Mouse (Mus musculus): ENCODE results near the gene Vps35. TPM values are rescaled to one million over a fixed set of nuclear protein-coding genes. Genes with fewer than 3 reads are reported as not detected.

The Vps35 gene
- 100 to 1,000 TPM; 145 to 148 TPM for total RNA-seq (2021)
- long read RNA-seq, transcript Vps35-201 (17 exons, 3,474 nt): major isoform, 155 of 195 reads
- long read RNA-seq, partial matches to known transcripts: 24 of 195 reads
- long read RNA-seq, other reads (novel, unspliced or antisense): 16 of 195 reads

DNA sequence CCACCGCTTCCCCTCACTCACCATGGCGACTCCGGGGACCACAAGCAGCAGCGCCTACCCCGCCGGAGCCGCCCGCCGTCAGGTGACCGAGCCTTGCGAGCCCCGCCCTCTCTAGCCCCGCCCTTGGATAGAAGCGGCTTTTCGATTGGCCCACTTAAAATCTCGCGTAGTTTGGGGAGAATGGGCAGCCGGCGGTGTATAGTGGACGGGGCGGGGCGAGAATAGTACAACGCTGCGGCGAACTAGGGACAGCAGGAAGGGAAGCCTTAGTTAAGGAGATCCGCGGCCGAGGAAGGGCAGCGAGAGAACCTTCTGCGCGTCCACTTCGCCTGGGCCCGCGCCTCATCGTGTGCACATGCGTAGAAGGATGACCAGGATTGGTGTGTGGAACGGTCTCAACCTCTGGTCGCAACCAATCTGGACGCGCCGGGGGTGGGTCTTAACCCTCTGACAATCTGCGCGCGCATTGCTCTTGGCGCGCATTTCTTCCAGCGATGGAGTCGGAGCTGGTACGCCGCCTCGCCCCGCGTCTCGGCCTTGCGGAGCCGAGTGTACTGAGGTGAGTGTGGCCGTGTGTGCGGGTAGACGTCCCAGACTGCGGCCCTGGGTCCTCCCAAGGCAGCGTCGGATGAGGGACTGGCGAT, at the start of gene Vps35, which contains the start of gene Orc6:
Gene Vps35, minus strand, starts transcription at position 369 of the 644 bp plus-strand sequence.
Gene Orc6, plus strand, starts transcription at position 199 of the 644 bp plus-strand sequence.
- peak; percentile 96 to 97 for DNase-seq (ENCODE audit: low spot score in 2 of 2)

GRCm38 (mm10) chr8:85339871-85340573, 40.4 kb upstream of the Vps35 start:
- no peak for DNase-seq (ENCODE audit: low spot score in 2 of 2)

DNA sequence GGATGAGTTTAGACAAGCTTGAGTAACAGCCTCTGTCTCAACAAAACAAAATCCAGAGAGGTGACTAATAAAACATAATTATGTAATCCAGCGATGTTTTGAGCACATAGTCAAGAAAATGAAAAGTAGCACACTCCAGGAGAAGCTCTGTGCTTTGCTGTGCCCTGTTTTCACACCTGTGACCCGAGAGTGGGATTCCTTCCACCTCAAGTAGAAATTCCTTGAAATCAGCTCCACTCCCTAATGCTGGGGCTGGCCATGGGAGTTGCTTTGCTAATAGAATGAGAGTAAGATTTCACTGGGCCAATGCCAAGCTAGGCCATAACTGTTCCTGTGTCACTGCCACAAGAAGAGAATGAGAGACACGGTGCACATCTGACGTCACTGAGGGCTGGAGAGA, 38.1 kb upstream of the Vps35 start:
- DNase-seq (ENCODE audit: low spot score in 2 of 2): no peak

- no peak for DNase-seq (ENCODE audit: low spot score in 2 of 2)
Observed at GRCm38 (mm10) chr8:85336211-85336933, 36.8 kb upstream of the Vps35 start.

GRCm38 (mm10) chr8:85335105-85335504, 35.5 kb upstream of the Vps35 start:
- no peak for DNase-seq (ENCODE audit: low spot score in 2 of 2)

- no peak for DNase-seq (ENCODE audit: low spot score in 2 of 2)
Observed at GRCm38 (mm10) chr8:85329506-85329905, 29.9 kb upstream of the Vps35 start.

GRCm38 (mm10) chr8:85327036-85327435, 27.4 kb upstream of the Vps35 start:
- no peak for DNase-seq (ENCODE audit: low spot score in 2 of 2)

GRCm38 (mm10) chr8:85323084-85323483, 23.5 kb upstream of the Vps35 start:
- DNase-seq (ENCODE audit: low spot score in 2 of 2): no peak

GRCm38 (mm10) chr8:85321981-85322380, 22.4 kb upstream of the Vps35 start:
- no peak for DNase-seq (ENCODE audit: low spot score in 2 of 2)

- no peak for DNase-seq (ENCODE audit: low spot score in 2 of 2)
Observed at GRCm38 (mm10) chr8:85318534-85318933, 18.9 kb upstream of the Vps35 start.

DNA sequence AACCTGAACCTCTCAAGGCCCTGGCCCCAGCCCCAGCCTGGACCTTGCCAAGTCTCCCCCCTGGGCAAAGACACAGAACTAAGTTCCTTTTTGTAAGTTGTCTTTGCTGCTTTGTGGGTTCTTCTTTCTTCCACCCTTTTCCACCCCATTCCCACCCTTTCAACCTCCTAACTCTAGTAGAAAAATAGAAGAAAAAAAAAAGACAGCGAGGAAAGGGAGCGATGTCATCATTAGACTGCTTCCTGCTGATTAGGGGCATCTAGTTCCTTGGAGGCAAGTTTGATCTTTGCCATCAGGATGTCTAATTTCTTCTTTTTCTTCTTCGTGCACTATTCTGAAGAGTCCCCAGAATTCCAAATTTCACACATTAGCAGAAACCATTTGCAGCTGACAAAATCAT, 13.4 kb upstream of the Vps35 start:
- DNase-seq (ENCODE audit: low spot score in 2 of 2): no peak

- no peak for DNase-seq (ENCODE audit: low spot score in 2 of 2)
Observed at GRCm38 (mm10) chr8:85311743-85312142, 12.1 kb upstream of the Vps35 start.

DNA sequence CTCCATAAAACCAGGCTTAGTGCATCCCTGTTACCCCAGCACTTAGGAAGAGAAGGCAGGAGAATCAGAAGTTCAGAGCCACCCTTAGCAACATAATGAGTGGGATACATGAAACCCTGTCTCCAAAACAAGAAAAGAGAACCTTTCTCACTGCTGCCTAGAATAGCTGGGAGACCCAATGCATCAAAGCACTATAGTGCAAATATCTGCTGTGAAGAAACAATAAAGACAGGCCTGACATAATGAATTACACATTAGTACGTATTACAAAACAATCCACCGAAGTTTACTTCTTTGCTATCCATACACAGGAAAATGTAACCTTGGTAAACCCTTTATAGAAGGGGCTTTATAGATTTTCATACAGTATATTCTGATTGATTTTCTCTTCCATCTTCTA, 9.0 kb upstream of the Vps35 start:
- no peak for DNase-seq (ENCODE audit: low spot score in 2 of 2)

- no peak for DNase-seq (ENCODE audit: low spot score in 2 of 2)
Observed at GRCm38 (mm10) chr8:85303531-85303930, 3.9 kb upstream of the Vps35 start.

GRCm38 (mm10) chr8:85302931-85303330, 3.3 kb upstream of the Vps35 start:
- no peak for DNase-seq (ENCODE audit: low spot score in 2 of 2)

DNA sequence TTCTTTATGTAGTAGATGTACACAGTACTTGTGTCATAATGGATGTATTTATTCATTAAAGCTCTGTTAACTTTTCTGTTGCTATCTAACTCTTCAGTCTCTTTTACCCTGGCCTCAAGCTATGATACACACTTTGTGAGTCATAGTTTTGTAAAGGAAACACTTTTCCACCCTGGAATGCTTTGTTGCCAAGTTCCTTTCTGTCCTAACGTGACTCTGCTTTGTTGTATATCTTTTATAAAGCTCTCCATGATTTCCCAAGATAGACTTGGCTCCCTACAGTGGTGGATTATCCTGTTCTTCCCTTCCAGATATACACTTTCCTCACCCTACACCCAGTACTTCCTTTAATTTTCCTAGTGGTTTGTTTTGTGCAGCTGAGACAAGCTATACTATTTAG, 2.3 kb upstream of the Vps35 start:
- no peak for DNase-seq (ENCODE audit: low spot score in 2 of 2)

DNA sequence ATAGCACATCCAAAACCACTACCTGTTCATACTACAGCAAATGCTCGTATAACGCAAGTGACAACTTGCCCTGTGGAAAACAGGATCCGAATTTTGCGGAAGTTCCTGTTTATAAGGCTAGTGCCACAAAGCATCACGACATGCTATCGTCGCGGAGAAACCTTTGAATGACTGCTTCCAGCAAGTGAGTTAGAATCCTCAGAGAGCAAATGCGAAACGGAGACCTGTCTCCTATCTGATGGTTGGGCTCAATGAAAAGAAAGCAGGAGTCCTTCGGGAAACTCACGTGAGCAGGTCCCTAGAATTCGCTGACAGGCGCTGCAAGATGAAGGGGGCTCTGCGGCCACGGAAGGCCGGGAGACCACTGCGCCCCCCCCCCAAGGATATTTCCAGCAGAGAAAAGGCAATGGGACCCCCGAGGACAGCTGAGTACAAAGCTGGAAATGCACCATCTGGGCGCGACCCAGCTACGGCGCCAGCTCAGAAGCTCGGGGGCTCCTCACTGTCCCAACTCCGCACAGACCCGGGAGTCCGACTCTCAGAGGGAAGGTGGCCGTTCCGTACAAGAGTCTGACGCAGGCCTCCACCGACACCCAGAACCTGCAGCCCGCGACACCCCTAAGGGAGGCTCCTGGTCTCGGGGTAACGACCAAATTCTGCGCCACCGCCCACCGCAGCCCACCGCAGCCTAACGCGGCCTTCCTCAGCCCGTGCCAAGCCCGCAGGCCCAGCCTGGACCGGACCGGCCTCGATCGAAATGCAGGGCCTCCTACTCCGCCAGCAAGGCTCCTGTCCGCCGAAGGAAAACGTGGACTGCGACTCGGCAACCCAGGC, 785 bp downstream of the Vps35 start:
- peak in 1 of 2 experiments; percentile 15 for DNase-seq (ENCODE audit: low spot score in 2 of 2)

DNA sequence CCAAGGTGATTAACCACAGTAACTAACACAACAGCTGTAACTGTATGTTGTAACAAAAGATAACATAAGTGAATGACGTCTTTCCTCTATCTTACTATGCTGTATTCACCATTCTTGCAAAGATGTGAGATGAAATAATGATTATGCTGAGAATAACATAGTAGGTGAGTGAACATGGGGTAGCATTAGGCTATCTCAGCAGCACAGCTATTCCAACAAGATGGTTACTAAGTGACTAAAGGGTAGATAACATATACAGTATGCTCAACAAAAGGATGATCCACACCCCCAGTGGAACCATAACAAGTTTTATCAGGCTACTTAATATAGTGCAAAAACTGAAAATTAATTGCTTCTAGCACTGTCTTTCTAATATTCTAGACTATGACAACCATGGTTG, 12.8 kb downstream of the Vps35 start:
- no peak for DNase-seq (ENCODE audit: low spot score in 2 of 2)

- DNase-seq (ENCODE audit: low spot score in 2 of 2): no peak
Observed at GRCm38 (mm10) chr8:85227297-85227696, 72.3 kb downstream of the Vps35 start.

DNA sequence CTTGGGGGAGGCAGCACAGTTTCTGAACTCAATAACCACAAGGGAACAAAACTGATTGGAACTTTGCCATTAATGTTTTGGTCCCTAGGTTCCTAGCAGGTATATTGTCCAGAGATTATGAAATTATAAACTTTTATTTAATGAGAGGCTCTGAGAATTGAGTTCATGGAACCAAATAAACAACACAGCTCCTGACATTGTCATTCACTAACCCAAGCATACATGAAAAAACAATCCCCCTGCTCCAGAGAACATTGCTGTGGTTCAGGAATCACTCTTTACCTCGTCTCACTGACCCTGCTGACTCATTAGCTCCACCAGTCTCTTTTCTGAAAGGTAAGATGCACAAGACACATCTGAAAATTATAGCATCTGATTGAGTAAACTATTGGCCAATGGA, 73.9 kb downstream of the Vps35 start, which contains the start of gene Olfr371:
Gene Olfr371, plus strand, starts transcription at position 301 of the 400 bp plus-strand sequence.
- no peak for DNase-seq (ENCODE audit: low spot score in 2 of 2)

DNA sequence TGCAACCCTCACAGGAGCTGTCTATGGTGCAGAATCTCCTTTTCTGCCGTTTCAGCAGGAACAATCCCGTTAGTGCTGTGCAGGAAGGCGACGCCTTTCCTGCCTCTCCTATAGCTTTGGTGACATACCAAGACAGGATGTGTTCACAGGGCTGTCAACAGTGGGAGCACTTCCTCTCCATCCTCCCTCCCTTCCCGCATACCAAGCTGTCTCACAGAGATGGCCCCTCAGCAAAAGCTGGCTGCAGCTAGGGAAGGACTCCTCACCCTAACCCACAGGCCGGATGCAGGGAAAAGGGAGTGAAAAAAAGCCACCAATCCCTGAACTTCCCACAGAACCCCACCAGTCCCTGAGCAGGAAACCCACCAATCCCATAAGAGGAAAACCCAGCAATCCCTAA, 78.6 kb downstream of the Vps35 start:
- DNase-seq (ENCODE audit: low spot score in 2 of 2): no peak
